In genomic region chr8:109853423-109853822, GRCm38 (mm10) we compare ENCODE assay signal across 8 mouse cellular contexts. TPM values are rescaled to one million over a fixed set of nuclear protein-coding genes. Genes with fewer than 3 reads are reported as not detected.
A peak's percentile ranks its signal among the peaks of the same experiment; 100 is the strongest.
DNase-seq lines count a peak whose midpoint lies in the region; ATAC-seq lines count a peak whose summit lies in the region.

No protein-coding gene starts in this region.

- no peaks in the 10 kb centered on the region for H3K4me1 ChIP-seq in kidney, embryonic 14.5 days (ENCODE audit: control insufficient read depth, insufficient read depth, low read length)
- no peaks in the 10 kb centered on the region for H3K4me1 ChIP-seq in heart, embryonic 10.5 days

- no peak overlapping the region for H3K27ac ChIP-seq in kidney, embryonic 14.5 days (ENCODE audit: low read depth, low read length)
- H3K27ac ChIP-seq in heart, embryonic 10.5 days, result no peak overlapping the region

- WGBS in kidney, embryonic 14.5 days, result 50% methylated on average over 6 of the region's 6 CpGs
- 46% methylated on average over 6 of the region's 6 CpGs for WGBS in heart, embryonic 10.5 days

- no peaks in the 10 kb centered on the region for H3K27me3 ChIP-seq in kidney, embryonic 14.5 days (ENCODE audit: control insufficient read depth, insufficient read depth, low read length)
- no peaks in the 10 kb centered on the region for H3K27me3 ChIP-seq in heart, embryonic 10.5 days (ENCODE audit: insufficient read depth, poor library complexity, severe bottlenecking)

- H3K9me3 ChIP-seq in kidney, embryonic 14.5 days (ENCODE audit: control insufficient read depth, low read length), result no peaks in the 10 kb centered on the region
- no peaks in the 10 kb centered on the region for H3K9me3 ChIP-seq in heart, embryonic 10.5 days

- H3K4me3 ChIP-seq in kidney, embryonic 14.5 days (ENCODE audit: low read length), result no peak overlapping the region
- H3K4me3 ChIP-seq in heart, embryonic 10.5 days, result no peak overlapping the region

- H3K4me2 ChIP-seq in kidney, embryonic 14.5 days (replicated peaks; ENCODE audit: low read depth, low read length), result no peak overlapping the region

- no peak for ATAC-seq in kidney, embryonic 14.5 days (ENCODE audit: low FRiP score, low TSS enrichment)
- ATAC-seq in activated CD4-positive, CD25-positive, alpha-beta regulatory T cell, adult 4 months, result peak; percentile 92
- peak; percentile 97 for ATAC-seq in common myeloid progenitor, adult 5-6 weeks (replicated peaks; ENCODE audit: low read depth, poor library complexity, severe bottlenecking)
- peak; percentile 95 for ATAC-seq in megakaryocyte progenitor cell, adult 5-6 weeks (replicated peaks; ENCODE audit: poor library complexity)

- DNase-seq in kidney, adult 11 months, result peak; percentile 59
- peak; percentile 80 for DNase-seq in heart, embryonic 10.5 days (ENCODE audit: low spot score)
- DNase-seq in left cerebral cortex, adult 11 months (ENCODE audit: low spot score), result peak; percentile 23
- peak; percentile 73 to 85 for DNase-seq in spleen, postnatal 4 days (ENCODE audit: low spot score in 2 of 2)

- no peak overlapping the region for H3K9ac ChIP-seq in kidney, embryonic 14.5 days (ENCODE audit: low read depth, low read length)

- H3K36me3 ChIP-seq in kidney, embryonic 14.5 days (ENCODE audit: control insufficient read depth, insufficient read depth, low read length), result peaks cover 69% of the 10 kb centered on the region
- peaks cover 68% of the 10 kb centered on the region for H3K36me3 ChIP-seq in heart, embryonic 10.5 days

RNA-seq across cellular contexts. Expression of gene Phlpp2, which starts 14.9 kb away (rescaled TPM):
- polyA plus RNA-seq in kidney, embryonic 14.5 days (2014; fragmentation: Nextera tagmentation; extraction: Ambion mirVana), result 4.3 and 5.6 TPM in 2 replicates
- 1 to 10 TPM; 1.0 to 1.3 TPM for polyA plus RNA-seq in activated CD4-positive, CD25-positive, alpha-beta regulatory T cell, adult 4 months (2017; shearing (Covaris generic))
- total RNA-seq in common myeloid progenitor, adult 5-6 weeks (2017), result 6.0 and 10.7 TPM in 2 replicates
- polyA plus RNA-seq in heart, embryonic 10.5 days (2016; fragmentation: Nextera tagmentation; extraction: Ambion mirVana), result 1.6 and 2.2 TPM in 2 replicates
- total RNA-seq in megakaryocyte progenitor cell, adult 5-6 weeks (2015), result 8.6 and 8.7 TPM in 2 replicates
- total RNA-seq in megakaryocyte progenitor cell, adult 5-6 weeks (2017), result 8.0 and 8.6 TPM in 2 replicates

Comparison
In these comparisons a context has a peak if more than half of its experiments do, and no peak if none do; other contexts are left out.
1. DNase-seq: peak in every context shown above with its lines; median percentile 80 in heart, embryonic 10.5 days; 79 in spleen, postnatal 4 days; 59 in kidney, adult 11 months; 23 in left cerebral cortex, adult 11 months.